Mouse (Mus musculus): ENCODE measurements around the gene Lrrc14b.

The Lrrc14b gene

DNA sequence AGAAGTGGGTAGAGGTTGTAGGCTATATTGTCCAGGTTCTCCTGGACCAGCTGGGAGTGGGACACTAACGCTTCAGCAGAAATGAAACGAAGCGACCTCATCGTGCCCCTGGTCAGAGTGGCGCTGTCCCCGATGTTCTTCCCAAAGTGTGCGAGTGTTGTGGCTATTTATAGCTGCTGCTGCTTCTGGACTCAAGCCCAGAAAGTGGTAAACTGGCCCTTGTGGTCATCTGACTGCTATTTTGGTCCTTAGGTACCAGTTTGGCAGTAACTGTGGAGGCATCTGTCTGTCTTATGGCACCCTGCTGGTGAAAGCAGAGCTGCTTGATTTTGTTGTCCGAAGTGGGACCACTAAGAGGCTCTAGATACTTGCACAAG lies at the start of gene Lrrc14b:
Gene Lrrc14b, minus strand, starts transcription at position 147 of the 377 bp plus-strand sequence.
- DNase-seq (ENCODE audit: extremely low spot score, low read depth, low spot score) = no peak

DNA sequence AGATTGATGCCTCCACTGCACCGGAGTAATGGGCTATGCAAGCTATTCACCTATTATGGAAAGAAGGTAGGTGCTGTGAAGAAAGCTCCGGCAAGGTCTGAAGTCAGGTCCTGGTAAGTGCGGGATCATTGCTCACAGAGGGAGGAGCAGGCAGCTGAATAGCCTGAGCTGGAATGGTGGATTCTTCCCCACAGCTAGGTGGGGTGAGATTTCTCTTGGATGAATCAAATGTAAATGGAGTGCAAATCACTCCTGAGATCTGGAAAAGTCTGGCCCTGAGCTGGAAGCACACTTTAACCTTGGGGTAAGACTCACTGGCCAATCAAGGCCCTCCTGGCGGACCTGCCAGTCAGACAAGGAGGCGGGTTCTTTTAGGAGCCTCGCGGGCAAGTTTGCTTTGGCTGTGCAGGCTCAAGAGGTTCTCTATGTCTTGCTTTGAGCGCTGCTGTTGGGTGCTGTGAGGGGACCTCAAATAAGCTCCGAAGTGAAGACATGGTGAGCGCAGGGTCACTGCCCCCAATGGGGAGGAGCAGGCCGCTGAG lies 35.6 kb upstream of the Lrrc14b start, which contains the start of gene Ftl1-ps1:
Gene Ftl1-ps1, plus strand, starts transcription at position 397 of the 542 bp plus-strand sequence.
- no peak for DNase-seq (ENCODE audit: extremely low spot score, low read depth, low spot score)

DNA sequence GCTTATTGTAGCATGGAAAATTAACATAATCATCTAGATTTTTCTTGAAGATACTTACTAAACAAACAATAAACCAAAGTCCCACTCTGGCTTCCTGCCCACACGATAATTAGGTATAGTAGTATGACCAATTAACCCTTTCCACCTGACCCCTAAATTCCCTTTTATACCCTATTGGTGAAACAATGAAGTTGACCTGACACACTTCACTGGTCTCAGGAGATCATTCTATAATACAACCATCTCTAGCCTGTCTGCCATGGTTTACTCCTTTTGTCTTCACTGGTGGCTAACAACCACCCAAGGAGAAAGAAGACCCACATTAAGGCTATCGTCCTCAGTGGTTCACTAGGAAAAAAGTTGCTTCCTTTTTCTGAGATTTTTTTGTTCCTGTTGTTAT lies 27.4 kb upstream of the Lrrc14b start:
- no peak for DNase-seq (ENCODE audit: extremely low spot score, low read depth, low spot score)

DNA sequence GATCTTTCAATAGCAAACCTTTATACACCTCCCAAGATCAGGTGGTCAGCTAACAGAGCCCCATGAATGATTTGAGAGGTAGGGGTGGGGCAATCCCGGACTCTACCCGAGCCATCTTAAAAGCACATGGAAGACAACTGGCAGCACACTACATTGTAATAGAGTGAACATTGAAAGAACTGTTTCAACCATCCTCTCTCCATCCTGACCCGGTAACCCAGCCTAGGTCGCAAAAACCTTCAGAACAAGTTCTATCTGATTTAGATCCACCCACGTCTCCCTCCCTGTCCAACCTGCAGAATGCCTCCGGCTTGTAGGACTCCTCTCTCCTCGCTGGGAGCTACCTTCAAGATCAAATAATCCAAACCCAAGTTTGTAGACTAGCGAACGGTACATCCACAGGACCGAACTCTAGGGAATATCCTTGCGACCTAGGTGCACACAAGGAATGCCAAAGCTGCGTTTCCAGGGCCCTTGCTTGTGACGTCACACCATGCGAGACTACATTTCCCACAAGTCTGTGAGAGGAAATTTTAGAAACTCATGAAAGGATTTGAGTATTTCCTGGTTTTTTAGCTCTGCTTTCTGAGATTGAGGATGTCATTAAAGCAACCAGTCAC lies 26.7 kb upstream of the Lrrc14b start, which contains the start of gene Zfp72:
Gene Zfp72, minus strand, starts transcription at position 466 of the 620 bp plus-strand sequence.
- peak; percentile 52 for DNase-seq (ENCODE audit: extremely low spot score, low read depth, low spot score)

DNA sequence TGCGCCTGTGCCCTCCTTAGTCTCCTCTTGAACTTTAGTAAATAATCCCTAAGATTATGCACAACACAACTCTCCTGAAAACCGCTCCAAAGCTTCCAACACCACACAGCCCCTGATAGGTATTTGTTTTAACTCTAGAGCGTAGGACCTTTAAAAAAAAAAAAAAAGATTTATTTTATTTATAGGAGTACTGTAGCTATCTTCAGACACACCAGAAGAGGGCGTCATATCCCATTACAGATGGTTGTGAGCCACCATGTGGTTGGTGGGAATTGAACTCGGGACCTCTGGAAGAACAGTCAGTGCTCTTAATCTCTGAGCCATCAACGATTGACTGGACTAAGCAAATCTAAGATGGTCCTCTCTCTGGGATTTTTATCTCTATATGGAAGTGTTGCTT lies 25.9 kb upstream of the Lrrc14b start:
- no peak for DNase-seq (ENCODE audit: extremely low spot score, low read depth, low spot score)

DNA sequence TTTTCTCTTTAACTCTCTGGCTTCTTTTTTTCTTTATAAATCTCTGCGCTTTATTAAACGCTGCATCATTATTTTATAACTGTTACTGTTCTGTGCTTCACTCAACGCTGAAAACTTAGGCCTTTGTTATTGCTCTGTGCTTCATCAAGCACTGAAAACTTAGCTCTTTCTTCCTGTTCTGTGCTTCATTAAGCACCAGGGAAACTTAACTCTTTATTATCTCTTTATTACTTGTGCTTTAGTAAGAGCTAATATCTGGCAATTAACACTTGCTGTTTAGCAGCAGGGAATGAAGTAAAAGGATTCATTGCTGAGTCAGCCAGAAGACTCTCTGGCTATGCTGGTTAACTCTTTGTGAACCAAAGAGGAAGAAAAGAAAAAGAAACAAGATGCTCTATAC lies 18.5 kb upstream of the Lrrc14b start:
- DNase-seq (ENCODE audit: extremely low spot score, low read depth, low spot score) = no peak

DNA sequence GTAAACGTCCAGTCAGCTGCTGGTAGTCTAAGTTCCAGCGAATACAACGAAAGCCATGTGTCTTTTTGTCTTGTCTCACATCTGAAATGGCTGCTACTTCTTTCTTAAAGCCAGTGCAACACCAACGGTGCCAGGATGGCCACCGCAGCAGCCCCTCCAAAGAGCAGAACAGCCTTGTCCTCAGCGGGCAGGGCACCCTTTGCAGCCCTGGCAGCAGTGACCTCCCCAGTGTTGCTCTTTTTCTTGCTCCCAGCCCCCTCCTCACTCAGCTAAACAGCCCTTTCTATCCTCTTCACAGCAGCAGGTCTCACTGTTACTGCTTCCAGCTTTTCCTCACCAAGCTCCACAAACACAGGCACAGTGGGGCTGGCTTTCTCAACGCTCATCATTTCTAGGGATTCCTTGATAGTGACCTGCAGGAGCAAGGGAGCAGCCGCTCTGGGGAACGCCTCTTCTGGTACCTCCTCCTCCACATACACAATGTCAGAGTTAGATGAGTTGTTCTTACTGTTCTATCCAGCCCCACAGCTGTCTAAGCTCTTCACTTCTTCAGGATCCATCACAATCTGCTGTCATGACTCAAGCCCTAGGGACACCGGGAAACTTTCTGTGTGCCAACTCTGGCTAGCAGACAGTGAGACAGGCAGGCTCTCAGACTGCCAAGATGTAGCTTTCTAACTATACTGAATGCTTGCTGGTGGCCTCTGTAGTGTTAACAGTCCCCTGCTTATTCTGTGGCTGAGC lies 17.9 kb upstream of the Lrrc14b start:
- no peak for DNase-seq (ENCODE audit: extremely low spot score, low read depth, low spot score)

DNA sequence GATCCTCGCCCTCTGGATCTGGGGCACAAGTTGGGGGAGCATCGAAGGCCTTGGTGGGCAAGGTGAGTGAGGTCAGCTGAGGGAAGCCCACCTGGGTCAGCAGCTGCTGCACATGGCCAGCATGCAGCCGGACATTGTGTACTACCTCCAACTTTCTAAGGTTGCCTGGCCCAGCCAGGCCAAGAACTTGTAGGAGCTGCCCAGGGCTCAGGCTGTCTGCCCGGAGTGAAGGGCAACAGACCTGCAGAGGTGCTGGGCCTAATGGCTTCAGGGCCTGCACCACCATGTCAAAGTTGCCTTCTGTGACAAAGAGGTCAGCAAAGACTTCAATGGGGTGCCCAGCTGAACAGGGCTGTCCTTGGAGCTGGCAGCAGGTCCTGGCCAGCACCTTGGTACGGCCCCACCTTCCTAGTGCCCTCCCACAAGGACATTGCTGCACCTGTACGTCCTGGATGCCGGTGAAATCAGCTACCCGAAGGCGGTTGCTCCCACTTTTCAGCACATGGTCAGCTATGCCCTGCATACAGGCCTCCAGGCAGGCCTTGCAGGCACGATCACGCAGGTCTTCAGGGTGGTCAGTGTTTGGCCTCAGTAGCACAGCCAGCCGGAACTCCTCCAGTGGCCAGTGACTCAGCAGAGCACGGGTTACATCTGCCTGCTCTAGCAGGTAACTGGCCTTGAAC lies 488 bp downstream of the Lrrc14b start:
- no peak for DNase-seq (ENCODE audit: extremely low spot score, low read depth, low spot score)

DNA sequence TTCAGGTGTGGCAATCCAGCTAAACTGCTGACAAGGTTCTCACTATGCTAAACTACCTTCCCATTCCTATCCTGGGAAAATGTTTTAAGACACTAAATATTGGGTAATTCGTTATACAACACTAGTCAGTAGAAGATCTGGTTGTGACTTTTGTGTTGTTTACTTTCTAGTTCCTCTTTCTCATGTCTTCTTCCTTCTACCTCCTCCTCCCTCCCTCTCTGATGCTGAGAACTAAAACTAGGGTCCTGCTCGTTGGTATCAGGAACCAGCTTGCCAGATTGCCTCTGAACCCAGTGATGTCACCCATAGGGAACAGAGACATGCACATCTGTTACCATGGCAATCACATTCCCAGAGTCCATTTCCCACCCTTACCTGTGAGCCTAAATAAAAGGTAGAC lies 1.6 kb downstream of the Lrrc14b start:
- no peak for DNase-seq (ENCODE audit: extremely low spot score, low read depth, low spot score)

DNA sequence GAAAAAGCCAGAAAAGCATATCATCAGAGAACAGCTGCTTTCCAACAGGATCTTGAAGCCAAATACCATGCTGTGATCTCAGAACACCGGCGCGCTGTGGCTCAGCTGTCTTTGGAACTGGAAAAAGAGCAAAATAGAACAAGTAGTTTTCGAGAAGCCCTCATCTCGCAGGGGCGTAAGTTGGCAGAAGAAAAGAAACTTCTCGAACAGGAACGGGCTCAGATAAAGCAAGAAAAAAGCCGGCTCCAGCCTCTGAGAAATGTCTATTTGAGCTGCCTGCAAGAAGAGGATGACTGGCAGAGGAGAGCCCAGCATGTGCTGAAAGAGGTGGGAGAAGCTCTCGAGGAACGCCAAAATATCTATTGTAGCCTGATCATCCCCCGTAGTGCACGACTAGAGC lies 7.3 kb downstream of the Lrrc14b start:
- DNase-seq (ENCODE audit: extremely low spot score, low read depth, low spot score) = no peak

DNA sequence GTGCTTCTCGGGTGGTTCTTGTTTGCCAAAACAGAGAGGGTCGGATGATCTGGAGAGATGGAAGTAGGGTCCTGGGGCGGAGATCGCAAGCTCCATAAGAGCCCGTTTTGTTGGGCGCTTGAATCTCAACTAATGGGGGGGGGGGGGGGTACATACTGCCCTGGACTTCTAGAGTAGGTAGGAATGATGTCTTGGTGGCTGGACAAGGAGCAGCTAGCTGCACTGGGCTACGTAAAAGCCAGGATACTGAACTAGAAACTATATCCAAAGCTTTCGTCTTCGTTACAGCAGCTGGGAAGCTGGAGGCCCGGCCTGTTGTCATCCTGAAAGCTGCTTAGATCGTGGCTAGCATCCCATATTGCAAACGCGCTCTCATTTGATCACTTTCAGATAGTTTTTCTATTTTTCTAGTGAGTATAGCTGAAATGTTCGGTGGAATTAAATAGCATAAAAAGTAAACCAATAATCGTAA lies 13.3 kb downstream of the Lrrc14b start:
- DNase-seq (ENCODE audit: extremely low spot score, low read depth, low spot score) = no peak

DNA sequence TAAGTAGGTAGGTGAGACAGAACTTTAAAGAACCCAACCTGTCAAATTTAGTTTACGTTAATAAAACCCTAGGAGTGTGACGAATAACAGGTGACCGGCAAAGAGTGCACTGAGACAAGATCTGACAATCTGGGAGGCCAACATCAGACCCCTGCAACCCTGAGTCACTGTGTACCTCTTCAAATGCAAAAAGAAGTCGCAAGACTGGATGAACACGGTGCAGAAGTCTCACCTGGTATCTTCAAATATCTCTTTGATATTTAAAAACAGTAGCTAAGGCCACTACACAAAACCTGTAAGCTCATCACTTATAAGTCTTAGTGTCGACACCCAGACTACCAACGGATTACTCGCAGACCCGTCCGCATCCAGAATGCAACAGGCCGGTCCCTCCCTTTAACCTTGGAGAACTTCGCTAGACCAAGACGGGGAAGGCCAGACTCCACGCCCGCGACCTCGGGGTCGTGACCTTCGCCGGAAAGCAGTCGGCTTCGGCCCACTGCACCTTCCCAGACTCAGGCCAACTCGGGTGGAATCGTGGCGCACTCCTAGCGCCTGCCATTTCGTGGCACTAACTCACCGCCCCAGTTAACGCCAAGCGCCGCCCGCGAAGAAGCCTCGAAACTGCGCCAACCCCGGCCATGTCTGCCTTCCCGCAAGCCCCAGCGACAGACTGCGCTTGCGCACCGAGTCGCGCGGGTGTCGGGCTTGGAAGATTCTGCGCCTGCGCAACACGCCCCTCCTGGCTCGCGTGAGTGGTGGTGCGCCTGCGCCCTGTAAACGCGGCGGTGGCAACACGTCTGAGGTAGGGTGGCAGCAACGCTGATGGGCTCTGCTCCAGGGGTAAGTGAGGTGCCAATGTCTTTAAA lies 14.0 kb downstream of the Lrrc14b start, which contains the start of the genes Sdha and Ccdc127:
Gene Sdha, minus strand, starts transcription at position 715 of the 869 bp plus-strand sequence.
Gene Ccdc127, plus strand, starts transcription at position 744 of the 869 bp plus-strand sequence.
- peak; percentile 89 for DNase-seq (ENCODE audit: extremely low spot score, low read depth, low spot score)

DNA sequence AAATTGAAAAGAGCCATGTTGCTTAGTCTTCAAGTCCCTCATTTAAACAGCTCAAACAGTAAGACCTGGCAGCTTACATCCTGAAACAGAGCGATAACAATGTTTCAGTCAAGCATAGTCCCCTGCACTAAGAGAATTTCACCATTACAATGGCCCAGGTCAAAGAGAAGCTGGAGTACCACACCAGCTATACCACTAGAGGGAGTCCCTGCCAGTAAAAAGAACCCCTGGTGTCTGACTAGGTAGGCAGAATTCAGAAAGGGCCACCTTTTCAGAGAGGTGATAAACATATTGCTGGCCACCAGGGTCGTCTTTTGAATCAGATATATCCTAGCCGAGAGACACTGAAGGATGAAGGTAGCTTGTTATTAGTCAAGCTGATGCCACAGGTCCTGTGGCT lies 22.8 kb downstream of the Lrrc14b start:
- DNase-seq (ENCODE audit: extremely low spot score, low read depth, low spot score) = peak; percentile 18

DNA sequence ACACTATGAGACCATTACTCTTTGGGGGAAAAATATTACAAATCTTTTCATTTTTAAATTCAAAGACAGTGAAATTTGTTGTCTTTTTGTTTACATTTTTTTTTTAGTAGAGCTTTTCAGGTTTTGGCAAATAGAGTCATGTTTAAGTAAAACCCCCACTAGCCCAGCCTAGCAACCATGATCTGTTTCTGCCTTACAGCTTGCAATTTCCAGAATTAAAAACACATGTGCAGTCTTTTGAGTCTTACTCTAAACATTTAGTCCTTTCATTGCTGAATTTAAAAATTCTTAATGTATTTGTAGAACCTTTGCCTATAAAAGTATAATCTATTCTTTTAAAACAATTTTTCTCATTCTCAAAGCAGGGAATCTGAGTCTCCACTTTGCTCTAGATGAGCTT lies 34.5 kb downstream of the Lrrc14b start:
- DNase-seq (ENCODE audit: extremely low spot score, low read depth, low spot score) = no peak

DNA sequence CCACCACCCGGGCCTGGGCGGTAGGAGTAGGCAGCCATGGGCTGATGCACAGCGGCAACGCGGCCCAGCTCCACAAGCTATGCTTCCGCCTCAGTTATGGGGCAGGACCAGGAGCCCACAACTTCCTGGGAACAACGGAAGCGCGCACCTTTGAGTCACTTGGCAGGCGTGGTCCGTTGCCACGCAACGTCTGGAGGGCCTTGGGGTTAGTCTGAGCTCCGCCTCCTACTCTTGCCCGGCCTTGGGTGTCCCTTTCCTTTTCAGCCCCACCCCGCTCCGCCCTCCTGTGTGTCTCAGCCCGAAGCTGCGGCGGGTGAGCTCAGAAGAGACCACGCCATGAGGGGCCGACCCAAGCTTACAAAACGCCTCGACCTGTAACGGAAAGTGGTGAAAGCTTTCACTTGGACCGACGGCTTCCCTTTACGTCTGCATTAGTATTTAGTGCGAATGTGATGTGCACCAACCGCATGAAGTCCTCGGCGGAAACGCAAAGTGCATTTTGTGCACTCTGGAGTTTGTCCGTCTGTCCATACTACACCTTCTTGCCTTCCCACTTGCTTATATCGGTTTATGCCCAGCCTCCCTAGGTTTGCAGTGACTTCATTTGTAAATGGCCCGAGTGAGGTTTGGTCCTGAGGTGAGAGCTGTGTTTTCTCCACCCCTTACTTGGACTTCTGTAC lies 46.5 kb downstream of the Lrrc14b start, which contains the start of gene Pdcd6:
Gene Pdcd6, minus strand, starts transcription at position 411 of the 680 bp plus-strand sequence.
- peak; percentile 86 for DNase-seq (ENCODE audit: extremely low spot score, low read depth, low spot score)

DNA sequence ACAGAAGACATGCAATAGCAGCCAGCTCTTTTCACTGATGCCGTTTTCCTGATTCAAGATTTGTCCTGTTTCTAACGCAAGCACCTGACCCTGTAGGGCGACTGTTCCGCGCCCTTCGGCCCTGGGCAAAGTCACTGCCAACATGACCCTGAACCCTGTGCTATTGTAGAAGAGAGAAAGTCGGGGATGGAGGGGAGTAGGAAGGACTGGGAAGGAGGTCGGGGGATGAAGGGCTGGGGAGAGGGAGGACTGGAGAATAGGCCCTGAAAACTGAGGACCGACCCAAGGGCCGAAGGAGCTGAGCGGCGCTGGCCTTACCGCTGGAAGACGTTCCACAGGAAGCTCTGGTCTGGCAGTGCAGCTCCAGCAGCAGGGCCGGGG lies 47.0 kb downstream of the Lrrc14b start:
- DNase-seq (ENCODE audit: extremely low spot score, low read depth, low spot score) = no peak

DNA sequence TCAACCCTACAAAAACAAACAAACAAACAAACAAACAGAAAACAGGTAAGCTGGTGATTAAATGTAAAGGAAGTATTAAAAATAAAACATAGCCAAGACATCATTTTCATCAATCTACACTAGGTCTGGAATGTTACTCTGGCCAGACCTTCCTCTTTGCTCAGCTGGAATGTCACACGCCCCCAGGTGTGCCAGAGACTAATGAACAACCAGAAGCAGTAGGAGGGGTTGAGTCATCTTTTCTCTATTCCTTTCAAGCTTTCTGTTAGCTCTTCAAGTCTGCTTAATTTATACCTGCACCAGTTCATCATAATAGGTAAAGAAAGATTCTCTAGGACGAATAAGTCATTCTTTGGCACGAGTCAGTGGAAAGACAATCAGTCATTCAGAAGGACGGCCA lies 47.4 kb downstream of the Lrrc14b start:
- DNase-seq (ENCODE audit: extremely low spot score, low read depth, low spot score) = no peak

DNA sequence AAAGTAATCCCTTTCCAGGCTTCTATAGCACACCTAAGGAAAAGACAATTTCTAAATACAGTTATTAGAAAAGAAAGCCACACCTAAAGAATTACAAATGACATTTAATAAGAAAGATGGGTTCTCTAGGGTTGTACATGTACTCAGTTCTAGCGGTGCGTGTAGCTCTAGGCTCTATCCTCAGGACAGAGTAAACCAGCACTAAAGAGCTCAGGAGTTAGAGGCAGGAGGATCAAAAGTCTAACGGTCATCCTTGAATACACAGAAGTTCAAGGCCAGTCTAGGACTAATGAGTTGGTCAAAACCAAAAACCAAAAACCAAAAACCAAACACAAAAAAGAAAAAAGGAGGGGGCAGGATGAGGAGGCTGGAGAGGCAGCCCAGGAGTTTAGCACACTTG lies 49.2 kb downstream of the Lrrc14b start:
- no peak for DNase-seq (ENCODE audit: extremely low spot score, low read depth, low spot score)

Measured in hindlimb bud, embryonic 11.5 days (tissue).